Mouse (Mus musculus): ENCODE measurements around the gene Cd276.
A peak's percentile ranks its signal among the peaks of the same experiment; 100 is the strongest.

Gene Cd276

GRCm38 (mm10) chr9:58550928-58551327 lies 4.3 kb downstream of the Cd276 start:
- no peak for DNase-seq (ENCODE audit: low spot score)

GRCm38 (mm10) chr9:58549694-58550093 lies 5.5 kb downstream of the Cd276 start:
- DNase-seq (ENCODE audit: low spot score) = no peak

GRCm38 (mm10) chr9:58548897-58549296 lies 6.3 kb downstream of the Cd276 start:
- DNase-seq (ENCODE audit: low spot score) = no peak

GRCm38 (mm10) chr9:58546630-58547360 lies 8.4 kb downstream of the Cd276 start:
- DNase-seq (ENCODE audit: low spot score) = no peak

- DNase-seq (ENCODE audit: low spot score) = no peak
Measured at GRCm38 (mm10) chr9:58545428-58545827, 9.8 kb downstream of the Cd276 start.

- no peak for DNase-seq (ENCODE audit: low spot score)
Measured at GRCm38 (mm10) chr9:58544879-58545324, 10.3 kb downstream of the Cd276 start.

GRCm38 (mm10) chr9:58541895-58542338 lies 13.3 kb downstream of the Cd276 start:
- peak; percentile 50 for DNase-seq (ENCODE audit: low spot score)

- no peak for DNase-seq (ENCODE audit: low spot score)
Measured at GRCm38 (mm10) chr9:58539886-58540285, 15.4 kb downstream of the Cd276 start.

- DNase-seq (ENCODE audit: low spot score) = no peak
Measured at GRCm38 (mm10) chr9:58537774-58538173, 17.5 kb downstream of the Cd276 start.

- no peak for DNase-seq (ENCODE audit: low spot score)
Measured at GRCm38 (mm10) chr9:58535447-58536134, 19.6 kb downstream of the Cd276 start.

- DNase-seq (ENCODE audit: low spot score) = peak; percentile 54
Measured at GRCm38 (mm10) chr9:58534766-58535165, 20.5 kb downstream of the Cd276 start.

- no peak for DNase-seq (ENCODE audit: low spot score)
Measured at GRCm38 (mm10) chr9:58533322-58533721, 21.9 kb downstream of the Cd276 start.

GRCm38 (mm10) chr9:58532236-58532635 lies 23.0 kb downstream of the Cd276 start:
- DNase-seq (ENCODE audit: low spot score) = no peak

- no peak for DNase-seq (ENCODE audit: low spot score)
Measured at GRCm38 (mm10) chr9:58530407-58530806, 24.8 kb downstream of the Cd276 start.

- no peak for DNase-seq (ENCODE audit: low spot score)
Measured at GRCm38 (mm10) chr9:58527841-58528240, 27.4 kb downstream of the Cd276 start.

- DNase-seq (ENCODE audit: low spot score) = no peak
Measured at GRCm38 (mm10) chr9:58525108-58525507, 30.1 kb downstream of the Cd276 start.

- DNase-seq (ENCODE audit: low spot score) = no peak
Measured at GRCm38 (mm10) chr9:58521883-58522423, 33.3 kb downstream of the Cd276 start.

GRCm38 (mm10) chr9:58520816-58521581 lies 34.2 kb downstream of the Cd276 start:
- no peak for DNase-seq (ENCODE audit: low spot score)

- no peak for DNase-seq (ENCODE audit: low spot score)
Measured at GRCm38 (mm10) chr9:58519953-58520352, 35.3 kb downstream of the Cd276 start.

- DNase-seq (ENCODE audit: low spot score) = no peak
Measured at GRCm38 (mm10) chr9:58517866-58518750, 37.1 kb downstream of the Cd276 start.

GRCm38 (mm10) chr9:58516480-58516879 lies 38.8 kb downstream of the Cd276 start:
- no peak for DNase-seq (ENCODE audit: low spot score)

Data from layer of hippocampus, adult 9-10 months (tissue).